Mouse (Mus musculus) gastrocnemius, adult 2 months (tissue): ENCODE results near the gene Defb45. TPM values are rescaled to one million over a fixed set of nuclear protein-coding genes. Genes with fewer than 3 reads are reported as not detected.

Experiments used
- DNase-seq: peaks from one replicate; pipeline ENCODE4 v3.0.0; 2022
- H3K27ac ChIP-seq: fragments of 200-600 bp; 2 replicates; pipeline ENCODE4 v1.8.1; 2022; ENCODE audit warnings: mild to moderate bottlenecking
- H3K4me3 ChIP-seq: fragments of 200-600 bp; 2 replicates; pipeline ENCODE4 v1.8.1; 2022; ENCODE audit warnings: mild to moderate bottlenecking, moderate library complexity
- CTCF ChIP-seq: fragments of 200-600 bp; IDR thresholded peaks from 2 replicates; pipeline ENCODE4 v1.8.1; 2022; ENCODE audit warnings: antibody characterized with exemption, mild to moderate bottlenecking, moderate library complexity
- intact Hi-C: fragments of 180-260 bp; cut with DNase I; formaldehyde crosslinking; loops from one replicate; pipeline ENCODE4 v1.15.1; 2025
- total RNA-seq, 2 experiments: library from RNA; stranded (reverse); gene quantifications; 2 replicates each; pipeline ENCODE4 v1.2.3; 2021

Defb45 gene
- total RNA-seq, 2 experiments from 2014 or later, result not detected

DNA sequence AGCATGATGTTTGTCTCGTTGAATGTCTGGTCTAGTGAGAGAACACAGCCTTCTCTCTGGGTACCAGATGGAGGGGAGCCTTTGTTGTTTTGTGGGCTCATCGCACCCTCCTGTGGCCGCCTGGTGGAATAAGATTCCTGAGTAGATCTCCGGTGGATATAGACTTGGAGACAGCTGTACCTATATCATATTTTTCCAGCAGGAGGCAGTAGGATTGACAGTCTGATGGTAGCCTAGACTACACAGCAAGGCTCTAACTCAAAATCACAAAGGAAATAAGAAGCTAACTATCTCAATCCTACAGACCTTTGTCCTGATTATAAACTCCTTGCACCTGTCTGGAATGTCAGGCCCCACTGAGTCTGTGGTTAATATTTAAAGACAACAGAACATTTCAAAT, 54.5 kb downstream of the Defb45 start:
- Histone ChIP-seq H3K4me3 (no peak overlapping the region), H3K27ac (no peak overlapping the region)
- TF ChIP-seq CTCF, result peak; percentile 51
- peak; percentile 19 for DNase-seq
- intact Hi-C loops, result loop anchor here (2.0 kb wide), 1 partner anchor 94 kb away; no protein-coding TSS in a partner anchor

DNA sequence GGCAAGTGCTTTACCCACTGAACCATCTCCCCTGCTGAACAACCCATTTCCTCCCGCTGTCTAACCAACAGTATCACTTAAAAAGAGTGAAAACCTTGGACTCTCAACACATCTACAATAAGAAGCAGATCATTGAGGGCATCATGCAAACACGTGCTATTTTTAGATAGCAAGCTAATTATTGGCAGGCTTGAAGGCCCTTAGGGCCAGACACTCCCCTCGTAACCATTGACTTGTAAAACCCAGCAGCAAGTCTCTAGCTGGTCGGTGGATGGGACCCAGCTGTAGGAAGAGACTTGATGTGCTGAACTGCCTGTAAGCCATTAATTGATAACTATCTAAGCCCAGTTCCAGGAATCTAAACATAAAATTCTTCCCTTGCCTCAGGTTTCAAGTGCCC, 55.7 kb downstream of the Defb45 start:
- Histone ChIP-seq H3K4me3 (no peak overlapping the region), H3K27ac (no peak overlapping the region)
- intact Hi-C loops, result no loop called here

More for the DNA sequence above, 55.7 kb downstream of the Defb45 start:
- TF ChIP-seq CTCF, result no peak
- no peak for DNase-seq

Other genes with a start within 250 kb of the Defb45 start
- gene Nrsn2, start 222.8 kb downstream of the Defb45 start, total RNA-seq, result not detected
- gene Sox12, start 201.3 kb downstream of the Defb45 start, total RNA-seq, result under 1 TPM; 0.53 to 0.79 TPM
- gene Zcchc3, start 184.4 kb downstream of the Defb45 start, total RNA-seq, result 1 to 10 TPM; 1.1 to 1.8 TPM
- not detected for gene 6820408C15Rik, start 183.8 kb downstream of the Defb45 start, total RNA-seq
- gene Defb23, start 134.8 kb downstream of the Defb45 start, total RNA-seq, result not detected
- gene Defb20, start 122.3 kb downstream of the Defb45 start, total RNA-seq, result not detected
- gene Defb22, start 109.3 kb downstream of the Defb45 start, total RNA-seq, result not detected
- not detected for gene Defb26, start 87.7 kb downstream of the Defb45 start, total RNA-seq
- not detected for gene Defb28, start 81.1 kb downstream of the Defb45 start, total RNA-seq
- gene Defb29, start 59.3 kb downstream of the Defb45 start, total RNA-seq, result not detected
- not detected for gene Gm17416, start 30.1 kb downstream of the Defb45 start, total RNA-seq
- gene Defb21, start 26.7 kb downstream of the Defb45 start, total RNA-seq, result not detected
- not detected for gene Defb19, start 19.1 kb downstream of the Defb45 start, total RNA-seq
- gene Defb36, start 4.9 kb upstream of the Defb45 start, total RNA-seq, result not detected
- gene Defb25, start 23.7 kb upstream of the Defb45 start, total RNA-seq, result not detected
- gene Rem1, start 27.6 kb upstream of the Defb45 start, total RNA-seq, result 1 to 10 TPM; 2.4 to 3.0 TPM
- 10 to 100 TPM; 32.6 to 37.3 TPM for gene H13, start 70.1 kb upstream of the Defb45 start, total RNA-seq
- gene Mcts2, start 87.6 kb upstream of the Defb45 start, total RNA-seq, result 10 to 100 TPM; 11.1 to 12.8 TPM
- gene Id1, start 136.9 kb upstream of the Defb45 start, total RNA-seq, result 10 to 100 TPM in 1 of 2 experiments, 1 to 10 TPM in 1; 6.7 to 26.8 TPM
- gene Cox4i2, start 154.8 kb upstream of the Defb45 start, total RNA-seq, result 1 to 10 TPM; 2.0 to 4.2 TPM
- gene Bcl2l1, start 232.3 kb upstream of the Defb45 start, total RNA-seq, result 10 to 100 TPM; 15.7 to 40.3 TPM
- 1 to 10 TPM; 1.1 to 1.7 TPM for gene Tpx2, start 248.6 kb upstream of the Defb45 start, total RNA-seq